Mouse (Mus musculus) C2C12 (cell line): Measurements from ENCODE around the gene Srms. TPM values are rescaled to one million over a fixed set of nuclear protein-coding genes. Genes with fewer than 3 reads are reported as not detected.

Experiments used
- H3K27me3 ChIP-seq: one replicate; pipeline ENCODE4 v1.6.1; 2011; ENCODE audit not compliant: control insufficient read depth, insufficient read depth, insufficient read length
- H3K36me3 ChIP-seq: one replicate; pipeline ENCODE4 v1.6.1; 2011; ENCODE audit not compliant: control insufficient read depth, insufficient read depth
- H3K4me3 ChIP-seq: one replicate; pipeline ENCODE4 v1.5.1; 2011; ENCODE audit warnings: mild to moderate bottlenecking, control low read depth; ENCODE audit not compliant: poor library complexity, insufficient read depth, severe bottlenecking
- H3K79me2 ChIP-seq: one replicate; pipeline ENCODE4 v1.6.1; 2011; ENCODE audit not compliant: control insufficient read depth, insufficient read depth
- H3K79me3 ChIP-seq: one replicate; pipeline ENCODE4 v1.6.1; 2011; ENCODE audit warnings: low read depth, control low read depth
- H3ac ChIP-seq: one replicate; pipeline ENCODE3; 2011; ENCODE audit warnings: low read depth; ENCODE audit not compliant: control insufficient read depth, insufficient read length
- CEBPB ChIP-seq: IDR thresholded peaks from one replicate; pipeline ENCODE4 v1.6.1; 2011; ENCODE audit warnings: low read depth, mild to moderate bottlenecking, control low read depth, moderate library complexity
- CTCF ChIP-seq: IDR thresholded peaks from one replicate; pipeline ENCODE4 v1.5.1; 2011; ENCODE audit not compliant: control insufficient read depth, insufficient read depth, insufficient read length
- FOSL1 ChIP-seq: IDR thresholded peaks from one replicate; pipeline ENCODE4 v1.8.0; 2011; ENCODE audit warnings: mild to moderate bottlenecking, low read length; ENCODE audit not compliant: poor library complexity, insufficient read depth, severe bottlenecking
- MAX ChIP-seq: IDR thresholded peaks from one replicate; pipeline ENCODE4 v1.6.1; 2011; ENCODE audit warnings: mild to moderate bottlenecking, control low read depth
- MYOD1 ChIP-seq: IDR thresholded peaks from one replicate; pipeline ENCODE4 v1.6.1; 2011; ENCODE audit warnings: low read depth; ENCODE audit not compliant: control insufficient read depth, insufficient read length
- MYOG ChIP-seq: IDR thresholded peaks from one replicate; pipeline ENCODE4 v1.6.1; 2011; ENCODE audit not compliant: control insufficient read depth, insufficient read length; ENCODE audit errors: extremely low read depth
- USF1 ChIP-seq: IDR thresholded peaks from one replicate; pipeline ENCODE4 v1.6.1; 2011; ENCODE audit warnings: low read depth, mild to moderate bottlenecking, control low read depth, moderate library complexity
- polyA plus RNA-seq: library from polyadenylated mRNA; unstranded; fragments of >200 nt; fragmentation: generic; extraction: Trizol; gene quantifications from one replicate; pipeline ENCODE4 v1.2.1, GENCODE M21; 2012; ENCODE audit warnings: missing spikeins

Gene Srms
- polyA plus RNA-seq, 1 experiment, result not detected

DNA sequence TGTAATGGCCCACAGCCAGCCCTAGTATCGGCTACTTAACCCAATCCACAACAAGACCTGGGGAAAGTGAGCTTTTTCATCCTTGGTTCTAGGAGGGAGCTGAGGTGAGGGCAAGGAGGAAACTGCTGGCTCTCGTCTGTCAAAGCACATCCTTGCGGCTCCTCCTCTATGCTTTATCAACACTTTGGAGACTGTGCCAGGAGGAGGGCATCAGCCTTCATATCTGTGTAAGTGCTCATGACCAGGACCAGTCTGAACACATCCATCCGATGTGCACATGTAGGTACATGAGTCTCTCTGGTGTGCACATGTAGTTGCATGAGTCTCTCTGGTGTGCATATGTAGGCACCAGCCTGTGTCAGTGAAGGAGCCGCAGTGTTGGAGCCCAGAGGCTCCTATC lies 7.3 kb downstream of the Srms start:
- H3K36me3 ChIP-seq, result no peaks in the 10 kb centered on the region
- H3K79me3 ChIP-seq, result no peaks in the 10 kb centered on the region
- H3K4me3 ChIP-seq, result no peak overlapping the region
- TF ChIP-seq USF1 (no peak), CEBPB (no peak), MYOD1 (no peak), CTCF (no peak), MAX (no peak), MYOG (no peak), FOSL1 (no peak)
- H3ac ChIP-seq, result no peak overlapping the region
- peaks cover 74% of the 10 kb centered on the region for H3K27me3 ChIP-seq
- no peaks in the 10 kb centered on the region for H3K79me2 ChIP-seq

GRCm38 (mm10) chr2:181202886-181203285 lies 10.1 kb downstream of the Srms start:
- H3K4me3 ChIP-seq, result no peak overlapping the region
- no peaks in the 10 kb centered on the region for H3K79me2 ChIP-seq
- peaks cover 74% of the 10 kb centered on the region for H3K27me3 ChIP-seq
- TF ChIP-seq CTCF (no peak), MAX (no peak), MYOD1 (no peak), USF1 (no peak), CEBPB (no peak)
- no peak overlapping the region for H3ac ChIP-seq
- no peaks in the 10 kb centered on the region for H3K36me3 ChIP-seq
- H3K79me3 ChIP-seq, result no peaks in the 10 kb centered on the region

- Histone ChIP-seq H3K27me3 (peaks cover 69% of the 10 kb centered on the region), H3K36me3 (no peaks in the 10 kb centered on the region), H3K79me3 (no peaks in the 10 kb centered on the region), H3K79me2 (no peaks in the 10 kb centered on the region), H3K4me3 (no peak within 1 kb of the TSS), H3ac (no peak within 1 kb of the TSS)
- no peak for TF ChIP-seq MAX
- TF ChIP-seq USF1, result no peak
- no peak for TF ChIP-seq CEBPB
- no peak for TF ChIP-seq FOSL1
- no peak for TF ChIP-seq MYOD1
- TF ChIP-seq MYOG, result no peak
- TF ChIP-seq CTCF, result no peak
These were observed 10.6 kb downstream of the Srms start, which contains the start of gene Ptk6 for GRCm38 (mm10) chr2:181202422-181202821. TSS of gene Ptk6 (minus strand) at chr2:181202789.

DNA sequence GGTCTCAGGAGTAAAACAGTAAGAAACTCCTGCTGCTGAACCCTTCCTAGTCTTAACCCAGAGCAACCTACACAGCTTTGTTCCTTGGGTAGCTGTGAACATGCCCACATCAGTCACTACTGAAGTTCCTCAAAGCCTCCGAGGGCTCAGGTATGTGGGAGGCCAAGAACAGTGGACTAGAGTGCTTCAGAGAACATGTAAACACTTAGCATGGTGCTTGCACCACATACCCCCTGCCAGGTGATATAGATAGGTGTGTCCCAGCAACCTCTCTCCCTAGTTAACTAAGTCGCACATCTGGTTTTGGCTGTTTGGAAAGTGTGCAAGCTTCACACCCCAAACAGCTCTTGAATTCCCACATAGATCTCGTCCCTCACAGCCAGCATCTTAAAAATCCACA lies 11.4 kb downstream of the Srms start:
- no peak overlapping the region for H3K4me3 ChIP-seq
- H3K36me3 ChIP-seq, result no peaks in the 10 kb centered on the region
- H3ac ChIP-seq, result no peak overlapping the region
- H3K79me3 ChIP-seq, result no peaks in the 10 kb centered on the region
- peaks cover 61% of the 10 kb centered on the region for H3K27me3 ChIP-seq
- TF ChIP-seq USF1 (no peak), MAX (no peak), CTCF (no peak), MYOD1 (no peak), MYOG (no peak), FOSL1 (no peak)
- no peaks in the 10 kb centered on the region for H3K79me2 ChIP-seq

- TF ChIP-seq USF1 (no peak), MAX (no peak), FOSL1 (no peak), MYOD1 (no peak), CEBPB (no peak), MYOG (no peak), CTCF (no peak)
These were observed 16.2 kb downstream of the Srms start for GRCm38 (mm10) chr2:181196628-181197300.

GRCm38 (mm10) chr2:181193044-181193443 lies 19.9 kb downstream of the Srms start:
- Histone ChIP-seq H3K79me2 (peaks cover 5% of the 10 kb centered on the region), H3ac (no peak overlapping the region), H3K36me3 (peaks cover 15% of the 10 kb centered on the region), H3K79me3 (no peaks in the 10 kb centered on the region), H3K27me3 (peaks cover 16% of the 10 kb centered on the region), H3K4me3 (no peak overlapping the region)
- TF ChIP-seq USF1, result no peak

More at GRCm38 (mm10) chr2:181196628-181197300, 16.2 kb downstream of the Srms start:
- H3ac ChIP-seq, result no peak overlapping the region
- H3K27me3 ChIP-seq, result peaks cover 44% of the 10 kb centered on the region
- H3K36me3 ChIP-seq, result no peaks in the 10 kb centered on the region
- H3K79me3 ChIP-seq, result no peaks in the 10 kb centered on the region
- H3K4me3 ChIP-seq, result no peak overlapping the region
- H3K79me2 ChIP-seq, result no peaks in the 10 kb centered on the region
